In the genomic region with DNA sequence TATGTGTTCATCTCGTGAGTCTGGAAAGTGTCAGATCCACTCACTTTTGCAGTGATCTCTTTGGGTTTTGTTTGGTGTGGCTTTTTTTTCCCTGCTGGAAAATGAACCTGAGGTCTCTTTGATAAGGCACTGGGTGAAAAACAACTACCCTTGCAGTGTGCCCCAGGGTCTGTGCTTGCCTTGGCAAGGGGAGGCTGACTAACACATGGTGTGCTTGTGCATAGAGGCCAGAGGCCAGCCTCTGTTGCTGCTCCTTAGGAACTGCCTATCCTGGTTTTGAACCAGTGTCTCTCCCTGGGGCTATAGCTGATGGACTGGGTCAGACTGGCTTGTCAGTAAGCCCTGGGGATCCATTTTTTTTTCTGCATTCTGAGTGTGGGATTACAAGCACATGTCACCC, we compare ENCODE assay signal across 21 mouse cellular contexts. TPM values are rescaled to one million over a fixed set of nuclear protein-coding genes. Genes with fewer than 3 reads are reported as not detected.
DNase-seq lines count a peak whose midpoint lies in the region; ATAC-seq and TF ChIP-seq lines count a peak whose summit lies in the region.
"Had no signal": no experiment of that assay in that cellular context is flagged by ENCODE, and none has a peak within 500 bp of the region (broad histone marks: within the 10 kb centered on the region; RNA-seq: fewer than 3 reads in every experiment).

No protein-coding gene starts in this region.

- peaks cover 32% of the 10 kb centered on the region for H3K4me1 ChIP-seq in liver, embryonic 11.5 days (replicated peaks; ENCODE audit: control insufficient read depth, insufficient read depth, low read length)
- H3K4me1 ChIP-seq in liver, postnatal 0 days (ENCODE audit: insufficient read depth): peaks cover 18% of the 10 kb centered on the region
- H3K4me1 ChIP-seq in MEL (ENCODE audit: control insufficient read depth in 1 of 2, insufficient read depth in 2 of 2, low read length in 2 of 2): peaks cover 26 to 38% of the 10 kb centered on the region in 2 experiments
- H3K4me1 ChIP-seq in liver, embryonic 16.5 days (ENCODE audit: control insufficient read depth, low read depth, low read length): peaks cover 53% of the 10 kb centered on the region

- H3K79me2 ChIP-seq in MEL (ENCODE audit: control insufficient read depth, insufficient read depth, low read length, poor library complexity): peaks cover 14% of the 10 kb centered on the region

- DNase-seq in liver, embryonic 11.5 days (ENCODE audit: low spot score): peak; percentile 29
- no peak for DNase-seq in liver, postnatal 0 days
- DNase-seq in MEL (ENCODE audit: low read depth, low spot score) (peak; percentile 28), MN1 (ENCODE audit: low spot score) (peak; percentile 74)
- DNase-seq in left cerebral cortex, adult 11 months (ENCODE audit: low spot score): no peak
- DNase-seq: adrenal gland, postnatal 10 days; cerebellum, adult 11 months; cerebellum, adult 8-10 months; cerebellum, postnatal 14 days; embryo, embryonic 11 days; gastrocnemius, postnatal 36 days; heart, adult 18-20 months; heart, postnatal 14 days had no signal

- H3K4me3 ChIP-seq in liver, embryonic 11.5 days (ENCODE audit: low read depth, low read length): no peak overlapping the region
- H3K4me3 ChIP-seq in liver, postnatal 0 days (ENCODE audit: low read depth, low read length): no peak overlapping the region
- no peak overlapping the region for H3K4me3 ChIP-seq in MEL (ENCODE audit: control insufficient read depth in 1 of 2, insufficient read depth in 1 of 2, low read depth in 2 of 2, low read length in 2 of 2)
- no peak overlapping the region for H3K4me3 ChIP-seq in liver, embryonic 16.5 days (ENCODE audit: low read depth, low read length)
- H3K4me3 ChIP-seq: embryonic facial prominence, embryonic 15.5 days; erythroblast, embryonic 14.5 days; forebrain, embryonic 10.5 days; heart, embryonic 15.5 days; hindbrain, embryonic 13.5 days had no signal

- no peaks in the 10 kb centered on the region for H3K36me3 ChIP-seq in liver, embryonic 11.5 days (ENCODE audit: control insufficient read depth, insufficient read depth, low read length)
- no peaks in the 10 kb centered on the region for H3K36me3 ChIP-seq in liver, postnatal 0 days (replicated peaks; ENCODE audit: insufficient read depth, low read length)
- H3K36me3 ChIP-seq in MEL (ENCODE audit: control insufficient read depth in 1 of 2, insufficient read depth in 2 of 2, low read length in 2 of 2): peaks cover 0 to 43% of the 10 kb centered on the region in 2 experiments; a peak in 3 of 4 replicates
- H3K36me3 ChIP-seq in liver, embryonic 16.5 days (ENCODE audit: control insufficient read depth, insufficient read depth): no peaks in the 10 kb centered on the region
- H3K36me3 ChIP-seq: embryonic facial prominence, embryonic 15.5 days; hindbrain, embryonic 13.5 days had no signal

- no peak overlapping the region for H3K9ac ChIP-seq in liver, embryonic 11.5 days (ENCODE audit: low read depth, low read length)
- H3K9ac ChIP-seq in liver, postnatal 0 days (replicated peaks): no peak overlapping the region
- no peak overlapping the region for H3K9ac ChIP-seq in MEL (ENCODE audit: control insufficient read depth, low read depth, low read length, poor library complexity, severe bottlenecking)
- peak overlapping the region; percentile 22; the same call in 1 of the 2 replicates for H3K9ac ChIP-seq in liver, embryonic 16.5 days (ENCODE audit: low read depth, low read length)
- H3K9ac ChIP-seq: embryonic facial prominence, embryonic 15.5 days; heart, embryonic 15.5 days; hindbrain, embryonic 13.5 days had no signal

- no peak overlapping the region for H3K4me2 ChIP-seq in liver, embryonic 11.5 days
- no peak overlapping the region for H3K4me2 ChIP-seq in liver, postnatal 0 days (ENCODE audit: low read depth, low read length)
- H3K4me2 ChIP-seq in liver, embryonic 16.5 days (ENCODE audit: low read depth, low read length): no peak overlapping the region
- H3K4me2 ChIP-seq: embryonic facial prominence, embryonic 15.5 days; heart, embryonic 15.5 days; hindbrain, embryonic 13.5 days had no signal

- TF ChIP-seq RAD21 in MEL (IDR thresholded peaks at IDR 0.05; ENCODE audit: low read depth, low read length): no peak

- peak overlapping the region; percentile 75 for H3K27ac ChIP-seq in liver, embryonic 11.5 days (ENCODE audit: low read depth, low read length)
- no peak overlapping the region; the same call in 1 of the 2 replicates for H3K27ac ChIP-seq in liver, postnatal 0 days (ENCODE audit: low read depth)
- no peak overlapping the region for H3K27ac ChIP-seq in MEL (ENCODE audit: control insufficient read depth, low read depth, low read length)
- peak overlapping the region; percentile 77 for H3K27ac ChIP-seq in liver, embryonic 16.5 days (ENCODE audit: low read length)
- H3K27ac ChIP-seq: embryonic facial prominence, embryonic 15.5 days; forebrain, embryonic 10.5 days; heart, embryonic 15.5 days; hindbrain, embryonic 13.5 days; hindbrain, postnatal 0 days had no signal

- no peak for TF ChIP-seq POLR2A in MEL (IDR thresholded peaks at IDR 0.05; ENCODE audit: control insufficient read depth in 1 of 2, insufficient read depth in 1 of 2, low read depth in 1 of 2, low read length in 2 of 2, poor library complexity in 1 of 2)

- no peak for ATAC-seq in liver, embryonic 11.5 days (replicated peaks; ENCODE audit: low FRiP score)
- no peak for ATAC-seq in liver, postnatal 0 days
- ATAC-seq in liver, embryonic 16.5 days (ENCODE audit: low read depth): no peak
- ATAC-seq: forebrain, embryonic 14.5 days; hindbrain, postnatal 0 days had no signal

- H3K9me3 ChIP-seq in liver, embryonic 11.5 days (ENCODE audit: control insufficient read depth, low read length): no peaks in the 10 kb centered on the region
- no peaks in the 10 kb centered on the region for H3K9me3 ChIP-seq in liver, postnatal 0 days (ENCODE audit: low read length)
- H3K9me3 ChIP-seq in MEL (replicated peaks; ENCODE audit: insufficient read depth, low read length): no peaks in the 10 kb centered on the region
- no peaks in the 10 kb centered on the region for H3K9me3 ChIP-seq in liver, embryonic 16.5 days (replicated peaks; ENCODE audit: control insufficient read depth, low read length)
- H3K9me3 ChIP-seq: embryonic facial prominence, embryonic 15.5 days; forebrain, embryonic 10.5 days; heart, embryonic 15.5 days; hindbrain, embryonic 13.5 days had no signal

- no peak for TF ChIP-seq CTCF in liver, postnatal 0 days (IDR thresholded peaks at IDR 0.05; ENCODE audit: low read depth)
- TF ChIP-seq CTCF in MEL (IDR thresholded peaks at IDR 0.05 in 2 of 3, conservative IDR thresholded peaks at IDR 0.05 in 1 of 3; ENCODE audit: control insufficient read depth in 1 of 3, insufficient read depth in 1 of 3, low read depth in 2 of 3, low read length in 3 of 3, poor library complexity in 1 of 3, severe bottlenecking in 1 of 3): no peak

- no peak for TF ChIP-seq EP300 in liver, postnatal 0 days (IDR thresholded peaks at IDR 0.05; ENCODE audit: low read depth)
- TF ChIP-seq EP300 in MEL (IDR thresholded peaks at IDR 0.05; ENCODE audit: low read depth in 1 of 2, low read length in 2 of 2): no peak

- H3K27me3 ChIP-seq in liver, embryonic 11.5 days (replicated peaks; ENCODE audit: control insufficient read depth, insufficient read depth, low read length): no peaks in the 10 kb centered on the region
- H3K27me3 ChIP-seq in liver, postnatal 0 days (ENCODE audit: insufficient read depth, low read length): no peaks in the 10 kb centered on the region
- no peaks in the 10 kb centered on the region for H3K27me3 ChIP-seq in MEL (ENCODE audit: control insufficient read depth in 1 of 2, insufficient read depth in 2 of 2, low read length in 2 of 2)
- H3K27me3 ChIP-seq in liver, embryonic 16.5 days (ENCODE audit: control insufficient read depth, insufficient read depth, low read depth, low read length): no peaks in the 10 kb centered on the region
- H3K27me3 ChIP-seq: embryonic facial prominence, embryonic 15.5 days; heart, embryonic 15.5 days; hindbrain, embryonic 13.5 days had no signal

- WGBS in liver, embryonic 11.5 days: 71% methylated on average over 1 of the region's 1 CpGs
- 47% methylated on average over 1 of the region's 1 CpGs for WGBS in liver, postnatal 0 days (ENCODE audit: insufficient replicate concordance)
- WGBS in liver, embryonic 16.5 days (ENCODE audit: insufficient replicate concordance): 44% methylated on average over 1 of the region's 1 CpGs

RNA-seq across cellular contexts. Expression of a gene that starts 1.5 kb away (rescaled TPM):
- polyA plus RNA-seq in liver, embryonic 11.5 days (2014; fragmentation: Nextera tagmentation; extraction: Ambion mirVana): 44.9 and 47.7 TPM in 2 replicates
- polyA plus RNA-seq in liver, postnatal 0 days (2015; fragmentation: Nextera tagmentation; extraction: Ambion mirVana): 3.9 and 5.6 TPM in 2 replicates
- total RNA-seq in MEL (2012; rRNA removed): 24.8 and 27.6 TPM in 2 replicates
- 100 to 1,000 TPM in 1 of 2 experiments, 10 to 100 TPM in 1; 31.4 to 238 TPM for polyA plus RNA-seq in MEL (2012; ENCODE audit: insufficient read depth in 1 of 2, insufficient read length in 2 of 2, low read depth in 1 of 2, low replicate concordance in 2 of 2, missing spikeins in 1 of 2)
- 19.6 and 22.4 TPM in 2 replicates for polyA plus RNA-seq in liver, embryonic 16.5 days (2015; fragmentation: Nextera tagmentation; extraction: Ambion mirVana)

RNA-seq across cellular contexts. Expression of a gene that starts 30.8 kb away (rescaled TPM):
- polyA plus RNA-seq in liver, embryonic 11.5 days (2014; fragmentation: Nextera tagmentation; extraction: Ambion mirVana): 24.9 and 25.2 TPM in 2 replicates
- 13.0 and 13.5 TPM in 2 replicates for polyA plus RNA-seq in liver, postnatal 0 days (2015; fragmentation: Nextera tagmentation; extraction: Ambion mirVana)
- 11.8 and 13.2 TPM in 2 replicates for total RNA-seq in MEL (2012; rRNA removed)
- polyA plus RNA-seq in MEL (2012; ENCODE audit: insufficient read depth in 1 of 2, insufficient read length in 2 of 2, low read depth in 1 of 2, low replicate concordance in 2 of 2, missing spikeins in 1 of 2): 10 to 100 TPM in 1 of 2 experiments, not detected in 1; 13.2 TPM
- polyA plus RNA-seq in liver, embryonic 16.5 days (2015; fragmentation: Nextera tagmentation; extraction: Ambion mirVana): 10.5 and 11.0 TPM in 2 replicates

RNA-seq across cellular contexts. Expression of a gene that starts 30.8 kb away (rescaled TPM):
- 1.2 and 1.4 TPM in 2 replicates for polyA plus RNA-seq in liver, embryonic 11.5 days (2014; fragmentation: Nextera tagmentation; extraction: Ambion mirVana)
- polyA plus RNA-seq in liver, postnatal 0 days (2015; fragmentation: Nextera tagmentation; extraction: Ambion mirVana): 0.29 and 0.30 TPM in 2 replicates
- 0.85 and 1.1 TPM in 2 replicates for total RNA-seq in MEL (2012; rRNA removed)
- 1 to 10 TPM in 1 of 2 experiments, not detected in 1; 1.9 TPM for polyA plus RNA-seq in MEL (2012; ENCODE audit: insufficient read depth in 1 of 2, insufficient read length in 2 of 2, low read depth in 1 of 2, low replicate concordance in 2 of 2, missing spikeins in 1 of 2)
- 0.08 and 0.20 TPM in 2 replicates for polyA plus RNA-seq in liver, embryonic 16.5 days (2015; fragmentation: Nextera tagmentation; extraction: Ambion mirVana)
- polyA plus RNA-seq: erythroblast, embryonic 14.5 days had no signal

RNA-seq across cellular contexts. Expression of a gene that starts 41.2 kb away (rescaled TPM):
- 317 and 327 TPM in 2 replicates for polyA plus RNA-seq in liver, embryonic 11.5 days (2014; fragmentation: Nextera tagmentation; extraction: Ambion mirVana)
- polyA plus RNA-seq in liver, postnatal 0 days (2015; fragmentation: Nextera tagmentation; extraction: Ambion mirVana): 112 and 128 TPM in 2 replicates
- total RNA-seq in MEL (2012; rRNA removed): 219 and 221 TPM in 2 replicates
- polyA plus RNA-seq in MEL (2012; ENCODE audit: insufficient read depth in 1 of 2, insufficient read length in 2 of 2, low read depth in 1 of 2, low replicate concordance in 2 of 2, missing spikeins in 1 of 2): 1,000 to 10,000 TPM in 1 of 2 experiments, 100 to 1,000 TPM in 1; 357 to 1,377 TPM
- 103 and 116 TPM in 2 replicates for polyA plus RNA-seq in liver, embryonic 16.5 days (2015; fragmentation: Nextera tagmentation; extraction: Ambion mirVana)

Comparison
In these comparisons a context has a peak if more than half of its experiments do, and no peak if none do; other contexts are left out.
1. DNase-seq: peak in liver, embryonic 11.5 days (single experiment), MEL (single experiment) and MN1 (single experiment); none in liver, postnatal 0 days (single experiment) and left cerebral cortex, adult 11 months (single experiment).
2. H3K27ac ChIP-seq: peak in liver, embryonic 11.5 days (single experiment) and liver, embryonic 16.5 days (single experiment); none in liver, postnatal 0 days (single experiment) and MEL (single experiment).